Mouse (Mus musculus) E14TG2a.4 (cell line): Measurements from ENCODE around the gene Tmem245.

Experiments
- CTCF ChIP-seq: conservative IDR thresholded peaks from 2 replicates; pipeline ENCODE4 v1.5.1; 2014; ENCODE audit warnings: low read length
- NANOG ChIP-seq: IDR thresholded peaks from 2 replicates; pipeline ENCODE4 v1.6.1; 2014; ENCODE audit warnings: borderline replicate concordance, low read length, mixed read lengths

DNA sequence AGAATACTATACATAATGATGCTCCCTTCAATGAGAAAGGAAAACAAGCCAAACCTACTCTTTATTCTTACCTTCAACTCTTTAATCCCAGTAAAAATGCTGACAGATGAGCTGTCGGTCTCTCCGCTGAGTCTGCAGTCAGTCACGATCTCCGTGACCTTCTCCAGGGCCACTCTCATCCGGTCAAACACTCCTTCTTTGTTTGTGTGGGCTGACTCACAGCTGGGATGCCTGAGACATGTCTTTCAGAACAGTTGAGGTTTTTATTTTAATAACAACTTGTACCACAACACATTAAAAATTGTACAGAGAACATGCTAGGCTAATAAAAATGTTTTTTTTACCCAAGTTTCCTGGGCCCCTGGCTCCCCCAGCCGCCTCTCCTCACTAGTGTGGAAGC is 109.6 kb downstream of the Tmem245 start:
- TF ChIP-seq CTCF = no peak
- no peak for TF ChIP-seq NANOG
